Mouse (Mus musculus): ENCODE data around the gene Wdr53.
"Not testable (repeated sequence)": the region's sequence is repeated elsewhere in the genome, so short reads cannot be mapped to it uniquely, and the experiment has no call there.

GRCm38 (mm10) chr16:32232050-32232449 is 15.0 kb upstream of the Wdr53 start:
- not testable (repeated sequence) for TF ChIP-seq POLR2A (IDR thresholded peaks at IDR 0.05; ENCODE audit: low read depth, low read length); CTCF (IDR thresholded peaks at IDR 0.05; ENCODE audit: extremely low read depth, insufficient read length, insufficient replicate concordance, low read depth, low read length)

Data from small intestine, adult 2 months (tissue).